Mouse (Mus musculus) cerebellum, adult 2 months (tissue): ENCODE results near the gene Map6. TPM values are rescaled to one million over a fixed set of nuclear protein-coding genes. Genes with fewer than 3 reads are reported as not detected.
A peak's percentile ranks its signal among the peaks of the same experiment; 100 is the strongest.

ENCODE experiments used
- DNase-seq, 2 experiments: peaks; one replicate each; pipeline ENCODE4 v3.0.0; 2021
- H3K27ac ChIP-seq: fragments of 200-500 bp; 2 replicates; pipeline ENCODE4 v1.5.1; 2012; ENCODE audit warnings: low read length, control low read depth, inconsistent platforms; ENCODE audit not compliant: insufficient read depth
- H3K27me3 ChIP-seq: fragments of 200-500 bp; 2 replicates; pipeline ENCODE4 v1.6.1; 2012; ENCODE audit warnings: inconsistent platforms, mild to moderate bottlenecking, low read length, moderate library complexity; ENCODE audit not compliant: control insufficient read depth, insufficient read depth
- H3K4me1 ChIP-seq: fragments of 200-500 bp; 2 replicates; pipeline ENCODE4 v1.6.1; 2011; ENCODE audit warnings: low read length; ENCODE audit not compliant: control insufficient read depth, insufficient read depth
- H3K4me3 ChIP-seq: fragments of 200-500 bp; replicated peaks from 2 replicates; pipeline ENCODE3; 2011; ENCODE audit warnings: mild to moderate bottlenecking, low read depth, low read length, control low read depth; ENCODE audit not compliant: insufficient read depth
- CTCF ChIP-seq: fragments of 200-500 bp; IDR thresholded peaks from 2 replicates; pipeline ENCODE4 v1.5.1; 2011; ENCODE audit warnings: low read depth, mild to moderate bottlenecking, control low read depth, low read length, moderate library complexity, borderline replicate concordance; ENCODE audit not compliant: insufficient read depth
- POLR2A ChIP-seq: fragments of 200-500 bp; IDR thresholded peaks from 2 replicates; pipeline ENCODE4 v1.6.1; 2011; ENCODE audit warnings: low read length, control low read depth, borderline replicate concordance; ENCODE audit not compliant: insufficient read depth
- WGBS: fragments of 180-500 bp; shearing (Covaris S2); methylation state at CpG from one replicate; pipeline ENCODE4 v1.1.7; 2018; 5-methylcytosine and 5-hydroxymethylcytosine counted together
- polyA plus RNA-seq: library from polyadenylated mRNA; depleted of rRNA; stranded (reverse); fragments of >200 nt; gene quantifications from 2 replicates; pipeline ENCODE4 v1.2.3, GENCODE M21; 2012

The Map6 gene
- polyA plus RNA-seq, 1 experiment: 78.9 TPM

- WGBS: 95% methylated on average over 6 of the region's 6 CpGs
- no peak for DNase-seq
- Histone ChIP-seq H3K27me3 (no peaks in the 10 kb centered on the region), H3K27ac (no peak overlapping the region), H3K4me1 (no peaks in the 10 kb centered on the region; the same call in 1 of the 2 replicates), H3K4me3 (no peak overlapping the region)
- TF ChIP-seq POLR2A (no peak), CTCF (no peak)
Measured at GRCm38 (mm10) chr7:99322691-99323320, 55.6 kb downstream of the Map6 start.

GRCm38 (mm10) chr7:99323321-99323700 is 56.1 kb downstream of the Map6 start:
- WGBS: 89% methylated on average over 9 of the region's 9 CpGs

GRCm38 (mm10) chr7:99324810-99325209 is 57.6 kb downstream of the Map6 start:
- H3K27ac ChIP-seq: no peak overlapping the region
- no peaks in the 10 kb centered on the region; the same call in 1 of the 2 replicates for H3K4me1 ChIP-seq
- H3K4me3 ChIP-seq: no peak overlapping the region
- no peaks in the 10 kb centered on the region for H3K27me3 ChIP-seq
- no peak for TF ChIP-seq CTCF
- no peak for TF ChIP-seq POLR2A
- whole genome bisulfite sequencing: 69% methylated on average over 10 of the region's 10 CpGs
- no peak for DNase-seq

More at GRCm38 (mm10) chr7:99323321-99323700, 56.1 kb downstream of the Map6 start:
- Histone ChIP-seq H3K27me3 (no peaks in the 10 kb centered on the region), H3K4me1 (no peaks in the 10 kb centered on the region; the same call in 1 of the 2 replicates), H3K4me3 (no peak overlapping the region), H3K27ac (no peak overlapping the region)
- DNase-seq: no peak
- no peak for TF ChIP-seq POLR2A
- TF ChIP-seq CTCF: no peak

GRCm38 (mm10) chr7:99326128-99326527 is 58.9 kb downstream of the Map6 start:
- H3K4me3 ChIP-seq: no peak overlapping the region
- no peaks in the 10 kb centered on the region for H3K27me3 ChIP-seq
- H3K27ac ChIP-seq: no peak overlapping the region
- DNase-seq: no peak
- H3K4me1 ChIP-seq: no peaks in the 10 kb centered on the region; the same call in 1 of the 2 replicates
- 50% methylated on average over 6 of the region's 6 CpGs for WGBS
- TF ChIP-seq CTCF (no peak), POLR2A (no peak)

GRCm38 (mm10) chr7:99328847-99329246 is 61.6 kb downstream of the Map6 start:
- Histone ChIP-seq H3K27ac (no peak overlapping the region), H3K27me3 (no peaks in the 10 kb centered on the region), H3K4me1 (no peaks in the 10 kb centered on the region; the same call in 1 of the 2 replicates), H3K4me3 (no peak overlapping the region)
- no peak for DNase-seq
- TF ChIP-seq POLR2A (no peak), CTCF (no peak)
- WGBS: 60% methylated on average over 4 of the region's 4 CpGs

- no peaks in the 10 kb centered on the region; the same call in 1 of the 2 replicates for H3K4me1 ChIP-seq
- 81% methylated on average over 5 of the region's 5 CpGs for WGBS
- H3K27me3 ChIP-seq: no peaks in the 10 kb centered on the region
- no peak overlapping the region for H3K27ac ChIP-seq
- TF ChIP-seq POLR2A (no peak), CTCF (no peak)
- no peak overlapping the region for H3K4me3 ChIP-seq
- no peak for DNase-seq
Measured at GRCm38 (mm10) chr7:99330012-99330411, 62.8 kb downstream of the Map6 start.

- H3K4me1 ChIP-seq: no peaks in the 10 kb centered on the region
Measured at GRCm38 (mm10) chr7:99332774-99333480, 65.7 kb downstream of the Map6 start.

GRCm38 (mm10) chr7:99340736-99341135 is 73.5 kb downstream of the Map6 start:
- no peaks in the 10 kb centered on the region for H3K4me1 ChIP-seq
- no peak overlapping the region for H3K27ac ChIP-seq
- no peak for DNase-seq
- WGBS: 78% methylated on average over 8 of the region's 8 CpGs
- TF ChIP-seq POLR2A (no peak), CTCF (no peak)
- no peaks in the 10 kb centered on the region for H3K27me3 ChIP-seq
- no peak overlapping the region for H3K4me3 ChIP-seq

More at GRCm38 (mm10) chr7:99332774-99333480, 65.7 kb downstream of the Map6 start:
- H3K4me3 ChIP-seq: no peak overlapping the region
- H3K27ac ChIP-seq: no peak overlapping the region
- WGBS: 58% methylated on average over 12 of the region's 12 CpGs
- DNase-seq: peak; percentile 50 to 65
- TF ChIP-seq CTCF (peak; percentile 83), POLR2A (no peak)
- H3K27me3 ChIP-seq: no peaks in the 10 kb centered on the region
